Mouse (Mus musculus) small intestine, adult 2 months (tissue): ENCODE data around the gene Susd5. TPM values are rescaled to one million over a fixed set of nuclear protein-coding genes. Genes with fewer than 3 reads are reported as not detected.
"Not testable (repeated sequence)": the region's sequence is repeated elsewhere in the genome, so short reads cannot be mapped to it uniquely, and the experiment has no call there.

ENCODE experiments used
- H3K27ac ChIP-seq: fragments of 200-500 bp; 2 replicates; pipeline ENCODE4 v1.5.1; 2012; ENCODE audit warnings: low read depth, low read length, control low read depth, inconsistent platforms; ENCODE audit not compliant: insufficient read depth
- H3K27me3 ChIP-seq: fragments of 200-500 bp; 2 replicates; pipeline ENCODE4 v1.6.1; 2012; ENCODE audit warnings: mild to moderate bottlenecking, moderate library complexity, low read length, inconsistent platforms; ENCODE audit not compliant: control insufficient read depth, insufficient read depth
- H3K36me3 ChIP-seq: fragments of 200-500 bp; 2 replicates; pipeline ENCODE4 v1.6.1; 2012; ENCODE audit warnings: mild to moderate bottlenecking, low read length, control low read depth, inconsistent platforms; ENCODE audit not compliant: control insufficient read depth, insufficient read depth
- H3K4me1 ChIP-seq: fragments of 200-500 bp; 2 replicates; pipeline ENCODE4 v1.6.1; 2012; ENCODE audit warnings: low read length, inconsistent platforms, mixed read lengths; ENCODE audit not compliant: control insufficient read depth, insufficient read depth, insufficient read length
- H3K4me3 ChIP-seq: fragments of 200-500 bp; 2 replicates; pipeline ENCODE4 v1.5.1; 2012; ENCODE audit warnings: low read depth, mild to moderate bottlenecking, control low read depth, inconsistent platforms, low read length, moderate library complexity
- CTCF ChIP-seq: fragments of 200-500 bp; IDR thresholded peaks from 2 replicates; pipeline ENCODE4 v1.5.1; 2012; ENCODE audit warnings: low read depth, mild to moderate bottlenecking, control low read depth, inconsistent platforms, low read length, moderate library complexity, mixed read lengths; ENCODE audit not compliant: insufficient replicate concordance, insufficient read length; ENCODE audit errors: extremely low read depth
- POLR2A ChIP-seq: fragments of 200-500 bp; IDR thresholded peaks from 2 replicates; pipeline ENCODE4 v1.6.1; 2012; ENCODE audit warnings: low read depth, mild to moderate bottlenecking, control low read depth, inconsistent platforms, low read length, moderate library complexity
- WGBS: fragments of 180-500 bp; shearing (Covaris S2); methylation state at CpG from one replicate; pipeline ENCODE4 v1.1.7; 2018; 5-methylcytosine and 5-hydroxymethylcytosine counted together
- polyA plus RNA-seq: library from polyadenylated mRNA; depleted of rRNA; stranded (reverse); fragments of >200 nt; gene quantifications from 2 replicates; pipeline ENCODE4 v1.2.3, GENCODE M21; 2012

Gene Susd5
- polyA plus RNA-seq, 1 experiment: 0.06 TPM

DNA sequence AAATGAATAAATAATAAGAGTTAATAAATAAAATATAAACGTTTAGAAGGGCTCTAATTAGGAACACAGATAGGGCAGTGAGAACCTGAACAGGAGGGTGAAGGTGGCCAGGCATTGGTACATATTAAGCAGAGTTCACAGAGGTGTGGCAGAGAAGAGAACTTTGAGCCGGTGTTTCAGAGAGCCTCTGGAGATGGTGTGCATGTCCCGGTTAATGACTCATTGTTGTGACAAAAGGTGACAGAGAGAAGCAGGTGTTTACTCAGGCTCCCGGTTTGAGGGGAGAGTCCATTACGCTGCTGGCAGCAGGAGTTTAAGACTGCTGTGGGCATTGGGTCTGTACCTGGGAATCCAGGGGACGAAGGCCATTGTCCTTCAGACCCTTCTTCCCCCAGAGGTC lies 12.4 kb downstream of the Susd5 start:
- H3K4me3 ChIP-seq: no peak overlapping the region
- TF ChIP-seq CTCF (no peak), POLR2A (no peak)
- H3K27me3 ChIP-seq: no peaks in the 10 kb centered on the region
- H3K36me3 ChIP-seq: no peaks in the 10 kb centered on the region
- 23% methylated on average over 6 of the region's 6 CpGs for WGBS
- no peak overlapping the region for H3K27ac ChIP-seq
- H3K4me1 ChIP-seq: peaks cover 3% of the 10 kb centered on the region; the same call in 1 of the 2 replicates

DNA sequence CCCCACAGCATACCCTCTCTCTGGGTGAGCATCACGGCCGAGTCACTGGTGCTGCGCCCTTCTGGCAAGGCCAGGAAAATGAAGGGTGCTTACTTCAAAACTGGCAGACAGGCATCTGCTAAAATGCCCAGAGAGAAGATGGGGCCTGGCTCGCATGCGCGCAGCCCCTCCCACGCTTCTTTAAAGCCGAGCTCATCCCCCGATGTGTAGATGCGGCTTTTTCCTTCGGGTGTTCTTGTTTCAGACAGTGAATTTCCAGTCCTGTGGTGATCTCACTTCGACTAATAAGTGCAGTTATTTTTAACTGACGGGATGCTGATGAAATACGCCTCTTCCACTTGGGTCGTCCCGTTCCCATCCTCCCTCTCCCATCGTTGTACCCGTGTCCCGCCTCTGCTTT lies 16.7 kb downstream of the Susd5 start:
- Histone ChIP-seq H3K27me3 (no peaks in the 10 kb centered on the region), H3K4me3 (no peak overlapping the region), H3K4me1 (peaks cover 3% of the 10 kb centered on the region; the same call in 1 of the 2 replicates), H3K36me3 (no peaks in the 10 kb centered on the region), H3K27ac (no peak overlapping the region)
- 81% methylated on average over 19 of the region's 19 CpGs for WGBS
- TF ChIP-seq CTCF: no peak
- TF ChIP-seq POLR2A: no peak

- Histone ChIP-seq H3K4me1 (no peaks in the 10 kb centered on the region), H3K27ac (no peak overlapping the region), H3K27me3 (no peaks in the 10 kb centered on the region), H3K4me3 (no peak overlapping the region), H3K36me3 (no peaks in the 10 kb centered on the region)
- no peak for TF ChIP-seq POLR2A
- TF ChIP-seq CTCF: no peak
- 78% methylated on average over 3 of the region's 3 CpGs for WGBS
These were observed 29.5 kb downstream of the Susd5 start for GRCm38 (mm10) chr9:114086422-114086821.

GRCm38 (mm10) chr9:114087106-114087815 lies 30.3 kb downstream of the Susd5 start:
- 75% methylated on average over 11 of the region's 11 CpGs for WGBS
- no peak for TF ChIP-seq CTCF
- no peak for TF ChIP-seq POLR2A
- no peaks in the 10 kb centered on the region for H3K36me3 ChIP-seq
- H3K4me3 ChIP-seq: no peak overlapping the region
- H3K4me1 ChIP-seq: no peaks in the 10 kb centered on the region
- no peak overlapping the region for H3K27ac ChIP-seq
- no peaks in the 10 kb centered on the region for H3K27me3 ChIP-seq

DNA sequence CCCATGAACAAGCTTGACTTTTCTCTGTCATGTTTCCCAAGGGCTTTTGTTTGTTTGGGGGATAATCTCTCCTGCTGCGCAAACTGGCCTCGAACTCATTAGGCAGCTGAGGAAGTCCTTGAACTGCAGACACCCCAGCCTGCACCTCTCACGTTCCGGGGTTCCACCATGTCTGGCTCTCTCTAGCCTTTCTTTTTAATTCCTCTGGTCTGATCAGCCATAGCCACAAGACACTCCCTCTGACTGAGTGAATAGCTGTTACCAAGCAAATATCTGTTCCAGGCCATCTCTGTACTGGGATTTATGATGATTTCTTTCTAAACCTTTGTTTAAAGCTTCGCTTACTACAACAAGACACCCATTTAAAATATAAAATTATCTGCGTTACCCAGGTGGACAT lies 31.9 kb downstream of the Susd5 start:
- not testable (repeated sequence) for H3K36me3 ChIP-seq, H3K4me1 ChIP-seq, H3K27me3 ChIP-seq, H3K4me3 ChIP-seq, H3K27ac ChIP-seq
- WGBS: 77% methylated on average over 6 of the region's 6 CpGs

DNA sequence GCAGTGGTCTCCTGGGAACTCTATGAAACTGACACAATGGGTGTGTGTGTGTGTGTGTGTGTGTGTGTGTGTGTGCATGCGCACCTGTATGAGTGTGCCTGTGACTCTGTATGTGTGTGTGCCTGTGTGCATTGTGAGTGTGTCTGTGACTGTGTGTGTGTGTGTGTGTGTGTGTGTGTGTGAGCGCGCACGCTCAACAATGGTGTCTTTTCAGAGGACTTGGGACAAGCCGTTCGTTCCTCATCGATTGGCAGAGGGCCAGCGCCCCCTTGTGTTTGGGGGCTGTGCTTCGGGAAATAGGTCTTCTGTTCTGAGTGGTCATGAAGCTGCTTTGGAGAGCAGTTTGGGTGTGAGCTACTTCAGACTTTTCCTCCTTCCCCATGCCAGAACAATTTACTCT lies 35.2 kb downstream of the Susd5 start:
- H3K4me3 ChIP-seq: not testable (repeated sequence)

GRCm38 (mm10) chr9:114094854-114095253 lies 37.9 kb downstream of the Susd5 start:
- 55% methylated on average over 2 of the region's 2 CpGs for WGBS

More for the DNA sequence above, 35.2 kb downstream of the Susd5 start:
- H3K27me3 ChIP-seq, H3K36me3 ChIP-seq, H3K27ac ChIP-seq, H3K4me1 ChIP-seq: not testable (repeated sequence)
- whole genome bisulfite sequencing: 11% methylated on average over 9 of the region's 9 CpGs

GRCm38 (mm10) chr9:114098716-114099302 lies 41.9 kb downstream of the Susd5 start:
- Histone ChIP-seq H3K4me3 (no peak overlapping the region), H3K27ac (no peak overlapping the region), H3K36me3 (no peaks in the 10 kb centered on the region), H3K27me3 (no peaks in the 10 kb centered on the region; the same call in 1 of the 2 replicates), H3K4me1 (no peaks in the 10 kb centered on the region)
- no peak for TF ChIP-seq CTCF
- no peak for TF ChIP-seq POLR2A
- WGBS: 56% methylated on average over 9 of the region's 9 CpGs

More at GRCm38 (mm10) chr9:114094854-114095253, 37.9 kb downstream of the Susd5 start:
- H3K27me3 ChIP-seq: no peaks in the 10 kb centered on the region; the same call in 1 of the 2 replicates
- no peak for TF ChIP-seq POLR2A
- no peak for TF ChIP-seq CTCF
- H3K4me1 ChIP-seq: no peaks in the 10 kb centered on the region
- H3K36me3 ChIP-seq: no peaks in the 10 kb centered on the region
- H3K27ac ChIP-seq: no peak overlapping the region
- no peak overlapping the region for H3K4me3 ChIP-seq
